In the genomic region with DNA sequence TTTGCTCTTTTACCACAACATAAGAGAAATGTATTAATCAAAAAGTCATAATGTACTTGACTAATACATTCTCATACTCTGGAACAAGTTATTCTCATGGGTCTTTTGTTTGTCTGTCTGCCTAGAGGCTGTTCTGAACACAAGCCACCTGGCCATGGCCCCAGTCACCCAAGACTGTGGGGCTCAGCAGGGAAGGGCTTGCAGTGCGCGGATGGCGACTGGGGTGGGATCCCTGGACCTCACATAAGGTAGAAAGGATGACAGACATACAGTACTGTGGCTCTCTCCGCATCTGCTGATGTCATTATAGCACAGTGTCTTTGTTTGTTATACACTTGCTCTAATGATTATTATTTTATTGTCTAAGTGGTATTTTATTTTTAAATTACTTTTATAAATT, we compare ENCODE assay signal across 11 mouse cellular contexts.
"Had no signal": no experiment of that assay in that cellular context is flagged by ENCODE, and none has a peak within 500 bp of the region (broad histone marks: within the 10 kb centered on the region; RNA-seq: fewer than 3 reads in every experiment).

No protein-coding gene starts in this region.

- H3K27ac ChIP-seq: kidney, postnatal 0 days; limb, embryonic 15.5 days; midbrain, embryonic 13.5 days had no signal

- ATAC-seq: liver, embryonic 12.5 days; lung, postnatal 0 days; midbrain, embryonic 13.5 days had no signal

- DNase-seq: lung, postnatal 36 days; right cerebral cortex, adult 18-20 months; right cerebral cortex, postnatal 25 days; thymus, adult 18-20 months; thymus, postnatal 25 days had no signal

- H3K9ac ChIP-seq: liver, embryonic 12.5 days; neural tube, embryonic 15.5 days had no signal

- H3K4me2 ChIP-seq: limb, embryonic 15.5 days; liver, embryonic 12.5 days; midbrain, embryonic 13.5 days; neural tube, embryonic 15.5 days had no signal

- H3K4me3 ChIP-seq: limb, embryonic 15.5 days; liver, embryonic 12.5 days; midbrain, embryonic 13.5 days; neural tube, embryonic 15.5 days had no signal

- H3K27me3 ChIP-seq: limb, embryonic 15.5 days; liver, embryonic 12.5 days; midbrain, embryonic 13.5 days; neural tube, embryonic 15.5 days had no signal

- H3K9me3 ChIP-seq: limb, embryonic 15.5 days; liver, embryonic 12.5 days; midbrain, embryonic 13.5 days; neural tube, embryonic 15.5 days had no signal
